Comparison of ENCODE assay signal across 11 mouse cellular contexts in the genomic region with DNA sequence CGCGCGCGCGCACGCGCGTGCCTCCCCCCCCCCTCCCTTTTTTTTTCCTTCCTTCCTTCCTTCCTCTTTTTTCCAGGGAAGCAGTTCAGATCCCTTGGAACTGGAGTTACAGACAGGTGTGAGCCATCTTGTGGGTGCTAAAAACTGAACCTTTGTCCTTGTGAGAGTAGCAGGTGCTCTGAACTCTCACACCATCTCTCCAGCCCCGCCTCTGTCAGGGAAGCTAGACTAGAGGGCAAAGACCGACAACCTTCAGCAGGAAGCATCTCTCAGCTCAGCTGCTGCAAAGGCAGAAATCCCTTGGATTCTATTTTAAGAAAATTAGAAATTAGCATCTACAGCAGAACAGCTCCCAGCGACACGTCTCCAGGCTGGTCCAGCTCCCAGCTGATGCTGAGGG. TPM values are rescaled to one million over a fixed set of nuclear protein-coding genes. Genes with fewer than 3 reads are reported as not detected.
DNase-seq lines count a peak whose midpoint lies in the region; ATAC-seq lines count a peak whose summit lies in the region.
"Had no signal": no experiment of that assay in that cellular context is flagged by ENCODE, and none has a peak within 500 bp of the region (broad histone marks: within the 10 kb centered on the region; RNA-seq: fewer than 3 reads in every experiment).

No protein-coding gene starts in this region.

- WGBS in heart, embryonic 13.5 days, result 70% methylated on average over 12 of the region's 12 CpGs
- 87% methylated on average over 12 of the region's 12 CpGs for WGBS in neural tube, embryonic 12.5 days
- WGBS in liver, embryonic 12.5 days (ENCODE audit: insufficient replicate concordance), result 54% methylated on average over 12 of the region's 12 CpGs

- no peaks in the 10 kb centered on the region for H3K27me3 ChIP-seq in heart, embryonic 13.5 days (replicated peaks)
- no peaks in the 10 kb centered on the region for H3K27me3 ChIP-seq in neural tube, embryonic 12.5 days (replicated peaks)
- no peaks in the 10 kb centered on the region for H3K27me3 ChIP-seq in liver, embryonic 12.5 days (replicated peaks)
- H3K27me3 ChIP-seq: limb, embryonic 12.5 days; midbrain, embryonic 12.5 days had no signal

- H3K9ac ChIP-seq in heart, embryonic 13.5 days, result no peak overlapping the region
- no peak overlapping the region for H3K9ac ChIP-seq in neural tube, embryonic 12.5 days
- H3K9ac ChIP-seq in liver, embryonic 12.5 days, result no peak overlapping the region
- H3K9ac ChIP-seq: limb, embryonic 12.5 days; midbrain, embryonic 12.5 days had no signal

- H3K27ac ChIP-seq in heart, embryonic 13.5 days (replicated peaks), result no peak overlapping the region; the same call in 1 of the 2 replicates
- no peak overlapping the region for H3K27ac ChIP-seq in neural tube, embryonic 12.5 days
- H3K27ac ChIP-seq in liver, embryonic 12.5 days, result no peak overlapping the region
- H3K27ac ChIP-seq: midbrain, embryonic 12.5 days had no signal

- H3K4me3 ChIP-seq in heart, embryonic 13.5 days, result no peak overlapping the region
- no peak overlapping the region for H3K4me3 ChIP-seq in neural tube, embryonic 12.5 days
- no peak overlapping the region for H3K4me3 ChIP-seq in liver, embryonic 12.5 days
- H3K4me3 ChIP-seq: limb, embryonic 12.5 days; midbrain, embryonic 12.5 days had no signal

- DNase-seq in heart, postnatal 4 days, result no peak
- DNase-seq in neural tube, embryonic 10.5 days (ENCODE audit: extremely low spot score, low spot score), result no peak
- DNase-seq in layer of hippocampus, adult 11-12 months (ENCODE audit: low spot score), result no peak
- no peak for DNase-seq in embryo, embryonic 10.5 days (ENCODE audit: low spot score)
- DNase-seq: gastrocnemius, postnatal 36 days had no signal

- H3K4me1 ChIP-seq in heart, embryonic 13.5 days, result peaks cover 39% of the 10 kb centered on the region
- H3K4me1 ChIP-seq in neural tube, embryonic 12.5 days, result peaks cover 36% of the 10 kb centered on the region
- H3K4me1 ChIP-seq in liver, embryonic 12.5 days, result peaks cover 45% of the 10 kb centered on the region

- no peak for ATAC-seq in heart, embryonic 13.5 days (ENCODE audit: extremely low read depth, insufficient number of reproducible peaks, low FRiP score, low TSS enrichment)
- no peak for ATAC-seq in neural tube, embryonic 12.5 days (ENCODE audit: low FRiP score, low read depth)
- no peak for ATAC-seq in liver, embryonic 12.5 days
- no peak for ATAC-seq in megakaryocyte, adult 5-6 weeks (ENCODE audit: poor library complexity, severe bottlenecking)

- peaks cover 31% of the 10 kb centered on the region for H3K36me3 ChIP-seq in heart, embryonic 13.5 days
- H3K36me3 ChIP-seq in neural tube, embryonic 12.5 days, result peaks cover 12% of the 10 kb centered on the region; the same call in 1 of the 2 replicates
- H3K36me3 ChIP-seq in liver, embryonic 12.5 days, result peaks cover 27% of the 10 kb centered on the region

- no peaks in the 10 kb centered on the region for H3K9me3 ChIP-seq in heart, embryonic 13.5 days
- H3K9me3 ChIP-seq in neural tube, embryonic 12.5 days, result no peaks in the 10 kb centered on the region
- H3K9me3 ChIP-seq in liver, embryonic 12.5 days (replicated peaks), result no peaks in the 10 kb centered on the region
- H3K9me3 ChIP-seq: limb, embryonic 12.5 days; midbrain, embryonic 12.5 days had no signal

- H3K4me2 ChIP-seq in heart, embryonic 13.5 days, result peak overlapping the region; percentile 32
- H3K4me2 ChIP-seq in neural tube, embryonic 12.5 days (replicated peaks), result peak overlapping the region; percentile 14; the same call in 1 of the 2 replicates
- peak overlapping the region; percentile 28 for H3K4me2 ChIP-seq in liver, embryonic 12.5 days
- H3K4me2 ChIP-seq: limb, embryonic 12.5 days; midbrain, embryonic 12.5 days had no signal

RNA-seq across cellular contexts. Expression of a gene that starts 4.0 kb away (rescaled TPM):
- 125 and 133 TPM in 2 replicates for polyA plus RNA-seq in heart, embryonic 13.5 days (2015; fragmentation: Nextera tagmentation; extraction: Ambion mirVana)
- 10 to 100 TPM; 50.3 to 52.9 TPM for total RNA-seq in heart, postnatal 4 days (2021)
- 169 and 171 TPM in 2 replicates for polyA plus RNA-seq in neural tube, embryonic 12.5 days (2016; fragmentation: Nextera tagmentation; extraction: Ambion mirVana)
- 58.8 and 58.9 TPM in 2 replicates for polyA plus RNA-seq in liver, embryonic 12.5 days (2016; fragmentation: Nextera tagmentation; extraction: Ambion mirVana)
- 200 and 220 TPM in 2 replicates for total RNA-seq in megakaryocyte, adult 5-6 weeks (2015)
- 141 and 153 TPM in 2 replicates for total RNA-seq in megakaryocyte, adult 5-6 weeks (2017)

RNA-seq across cellular contexts. Expression of a gene that starts 43.4 kb away (rescaled TPM):
- polyA plus RNA-seq in heart, embryonic 13.5 days (2015; fragmentation: Nextera tagmentation; extraction: Ambion mirVana), result 45.5 and 49.4 TPM in 2 replicates
- 10 to 100 TPM; 26.8 to 27.4 TPM for total RNA-seq in heart, postnatal 4 days (2021)
- 71.3 and 81.3 TPM in 2 replicates for polyA plus RNA-seq in neural tube, embryonic 12.5 days (2016; fragmentation: Nextera tagmentation; extraction: Ambion mirVana)
- 47.1 and 48.3 TPM in 2 replicates for polyA plus RNA-seq in liver, embryonic 12.5 days (2016; fragmentation: Nextera tagmentation; extraction: Ambion mirVana)
- total RNA-seq in megakaryocyte, adult 5-6 weeks (2015), result 48.6 and 68.4 TPM in 2 replicates
- 71.0 and 86.9 TPM in 2 replicates for total RNA-seq in megakaryocyte, adult 5-6 weeks (2017)
